Mouse (Mus musculus) CD4-positive, CD25-positive, alpha-beta regulatory T cell, adult 4 months (primary cell): ENCODE measurements at regions not wholly inside any gene's neighbourhood (a gene's known extent, or its start where the extent isn't known, plus 50 kb on each side); places are given as distances from the start of the nearest gene placed in this dataset.

Source experiments
- ATAC-seq: one replicate; pipeline ENCODE4 v1.8.0; 2017

GRCm38 (mm10) chr4:9031634-9032033, 792.8 kb upstream of the Car8 start:
- no peak for ATAC-seq

GRCm38 (mm10) chr4:9028946-9029345, 790.1 kb upstream of the Car8 start:
- ATAC-seq: no peak

- ATAC-seq: peak; percentile 19
Observed at GRCm38 (mm10) chr4:9028475-9028874, 789.6 kb upstream of the Car8 start.

- peak; percentile 85 for ATAC-seq
Observed at GRCm38 (mm10) chr4:9027798-9028404, 789.1 kb upstream of the Car8 start.

- ATAC-seq: no peak
Observed at GRCm38 (mm10) chr4:9027383-9027782, 788.5 kb upstream of the Car8 start.

GRCm38 (mm10) chr4:9026841-9027240, 788.0 kb upstream of the Car8 start:
- ATAC-seq: no peak

- ATAC-seq: no peak
Observed at GRCm38 (mm10) chr4:9025821-9026470, 787.1 kb upstream of the Car8 start.

GRCm38 (mm10) chr4:9024216-9024925, 785.5 kb upstream of the Car8 start:
- no peak for ATAC-seq

GRCm38 (mm10) chr4:9019241-9020110, 780.6 kb upstream of the Car8 start:
- no peak for ATAC-seq

- no peak for ATAC-seq
Observed at GRCm38 (mm10) chr4:9018236-9018635, 779.4 kb upstream of the Car8 start.

GRCm38 (mm10) chr4:9016504-9017040, 777.7 kb upstream of the Car8 start:
- ATAC-seq: no peak

GRCm38 (mm10) chr4:9015528-9016503, 777.0 kb upstream of the Car8 start:
- ATAC-seq: peak; percentile 37

- no peak for ATAC-seq
Observed at GRCm38 (mm10) chr4:9014986-9015385, 776.1 kb upstream of the Car8 start.

GRCm38 (mm10) chr4:9012787-9013186, 773.9 kb upstream of the Car8 start:
- ATAC-seq: no peak

GRCm38 (mm10) chr4:9011952-9012351, 773.1 kb upstream of the Car8 start:
- ATAC-seq: no peak

- no peak for ATAC-seq
Observed at GRCm38 (mm10) chr4:9011129-9011518, 772.3 kb upstream of the Car8 start.

GRCm38 (mm10) chr4:9010381-9011128, 771.7 kb upstream of the Car8 start:
- no peak for ATAC-seq

- ATAC-seq: peak; percentile 88
Observed at GRCm38 (mm10) chr4:9009656-9010055, 770.8 kb upstream of the Car8 start.

GRCm38 (mm10) chr4:9005938-9006626, 767.2 kb upstream of the Car8 start:
- no peak for ATAC-seq

GRCm38 (mm10) chr4:9003891-9004290, 765.0 kb upstream of the Car8 start:
- ATAC-seq: no peak
